Mouse (Mus musculus) liver, postnatal 0 days (tissue): ENCODE results near the gene Psrc1. TPM values are rescaled to one million over a fixed set of nuclear protein-coding genes. Genes with fewer than 3 reads are reported as not detected.

Experiments used
- ATAC-seq: fragments of 200-750 bp; cut with Nextera tagmentation; 2 replicates; pipeline ENCODE4 v1.8.0; 2017; ENCODE audit warnings: mild to moderate bottlenecking, moderate library complexity
- DNase-seq: peaks from one replicate; pipeline ENCODE4 v3.0.0-alpha.2; 2016
- H3K27ac ChIP-seq: fragments of 300-500 bp; sonication (generic); 2 replicates; pipeline ENCODE4 v1.5.1; 2014; ENCODE audit warnings: antibody characterized with exemption, moderate library complexity, mild to moderate bottlenecking, low read depth
- H3K27me3 ChIP-seq: fragments of 300-500 bp; sonication (generic); 2 replicates; pipeline ENCODE4 v1.6.1; 2014; ENCODE audit warnings: low read length, control low read depth, mixed read lengths; ENCODE audit not compliant: insufficient read depth
- H3K36me3 ChIP-seq: fragments of 300-500 bp; sonication (generic); replicated peaks from 2 replicates; pipeline ENCODE4 v1.6.1; 2014; ENCODE audit warnings: mild to moderate bottlenecking, control low read depth, low read length, moderate library complexity, mixed read lengths; ENCODE audit not compliant: insufficient read depth
- H3K4me1 ChIP-seq: fragments of 300-500 bp; sonication (generic); 2 replicates; pipeline ENCODE4 v1.6.1; 2014; ENCODE audit warnings: antibody characterized with exemption, mild to moderate bottlenecking, control low read depth; ENCODE audit not compliant: insufficient read depth
- H3K4me2 ChIP-seq: fragments of 300-500 bp; sonication (generic); 2 replicates; pipeline ENCODE4 v1.6.1; 2014; ENCODE audit warnings: low read depth, mild to moderate bottlenecking, low read length, moderate library complexity, mixed read lengths
- H3K4me3 ChIP-seq: fragments of 300-500 bp; sonication (generic); 2 replicates; pipeline ENCODE4 v1.5.1; 2014; ENCODE audit warnings: low read depth, low read length
- H3K9ac ChIP-seq: fragments of 300-500 bp; sonication (generic); replicated peaks from 2 replicates; pipeline ENCODE4 v1.6.1; 2014; ENCODE audit warnings: mild to moderate bottlenecking, moderate library complexity
- H3K9me3 ChIP-seq: fragments of 300-500 bp; sonication (generic); 2 replicates; pipeline ENCODE4 v1.6.1; 2016; ENCODE audit warnings: mild to moderate bottlenecking, control low read depth, low read length, mixed read lengths
- CTCF ChIP-seq: sonication (generic); IDR thresholded peaks from 2 replicates; pipeline ENCODE4 v1.5.1; 2016; ENCODE audit warnings: antibody characterized with exemption, low read depth
- EP300 ChIP-seq: IDR thresholded peaks from 2 replicates; pipeline ENCODE4 v1.6.1; 2016; ENCODE audit warnings: antibody characterized with exemption, low read depth, mild to moderate bottlenecking
- WGBS: fragments of 180-500 bp; shearing (Covaris S2); extraction: QIAGEN DNeasy Blood & Tissue Kit; methylation state at CpG from one replicate; pipeline ENCODE4 v1.1.7; 2014; ENCODE audit not compliant: insufficient replicate concordance; 5-methylcytosine and 5-hydroxymethylcytosine counted together
- polyA plus RNA-seq: library from polyadenylated mRNA; unstranded; fragments of >200 nt; fragmentation: Nextera tagmentation; extraction: Ambion mirVana; gene quantifications from 2 replicates; pipeline ENCODE4 v1.2.1, GENCODE M21; 2015

Psrc1 gene
- polyA plus RNA-seq, 1 experiment from 2014 or later, result 7.8 TPM

- DNase-seq (no peak), ATAC-seq (no peak)
- H3K36me3 ChIP-seq, result no peaks in the 10 kb centered on the region
- WGBS, result 66% methylated on average over 15 of the region's 15 CpGs
- H3K4me1 ChIP-seq, result peaks cover 3% of the 10 kb centered on the region; the same call in 1 of the 2 replicates
- no peak overlapping the region for H3K9ac ChIP-seq
- 0 out of 2 replicates have a peak overlapping the region, but pooled peaks have one; percentile 13 for H3K4me2 ChIP-seq
- TF ChIP-seq CTCF, result no peak
- TF ChIP-seq EP300, result no peak
- no peak overlapping the region for H3K27ac ChIP-seq
- no peak overlapping the region for H3K4me3 ChIP-seq
- H3K27me3 ChIP-seq, result no peaks in the 10 kb centered on the region
- H3K9me3 ChIP-seq, result no peaks in the 10 kb centered on the region
These were observed 9.2 kb downstream of the Psrc1 start for GRCm38 (mm10) chr3:108392793-108393192.

- no peak overlapping the region for H3K9ac ChIP-seq
- no peak overlapping the region for H3K27ac ChIP-seq
- no peaks in the 10 kb centered on the region for H3K27me3 ChIP-seq
- ATAC-seq, result no peak
- H3K4me3 ChIP-seq, result no peak overlapping the region
- no peak for TF ChIP-seq CTCF
- DNase-seq, result no peak
- WGBS, result 76% methylated on average over 9 of the region's 9 CpGs
- no peaks in the 10 kb centered on the region for H3K36me3 ChIP-seq
- H3K4me1 ChIP-seq, result no peaks in the 10 kb centered on the region
- H3K9me3 ChIP-seq, result no peaks in the 10 kb centered on the region
- H3K4me2 ChIP-seq, result no peak overlapping the region
These were observed 14.6 kb downstream of the Psrc1 start for GRCm38 (mm10) chr3:108398281-108398680.

GRCm38 (mm10) chr3:108400442-108400841 is 16.8 kb downstream of the Psrc1 start:
- no peaks in the 10 kb centered on the region for H3K36me3 ChIP-seq
- no peaks in the 10 kb centered on the region for H3K9me3 ChIP-seq
- no peak overlapping the region for H3K4me3 ChIP-seq
- 60% methylated on average over 5 of the region's 5 CpGs for WGBS
- H3K27me3 ChIP-seq, result no peaks in the 10 kb centered on the region
- H3K9ac ChIP-seq, result no peak overlapping the region
- ATAC-seq (no peak), DNase-seq (no peak)
- no peak overlapping the region for H3K27ac ChIP-seq
- no peak overlapping the region for H3K4me2 ChIP-seq
- TF ChIP-seq CTCF, result no peak
- TF ChIP-seq EP300, result no peak
- no peaks in the 10 kb centered on the region for H3K4me1 ChIP-seq

- H3K9ac ChIP-seq, result no peak overlapping the region
These were observed 18.3 kb downstream of the Psrc1 start for GRCm38 (mm10) chr3:108401692-108402527.

GRCm38 (mm10) chr3:108402528-108402920 is 18.9 kb downstream of the Psrc1 start:
- 90% methylated on average over 15 of the region's 15 CpGs for WGBS
- ATAC-seq (no peak), DNase-seq (no peak)
- Histone ChIP-seq H3K27me3 (no peaks in the 10 kb centered on the region), H3K9ac (no peak overlapping the region), H3K9me3 (no peaks in the 10 kb centered on the region), H3K27ac (no peak overlapping the region), H3K4me1 (no peaks in the 10 kb centered on the region), H3K4me3 (no peak overlapping the region), H3K36me3 (no peaks in the 10 kb centered on the region), H3K4me2 (no peak overlapping the region)
- TF ChIP-seq CTCF, result no peak
- TF ChIP-seq EP300, result no peak

More at GRCm38 (mm10) chr3:108401692-108402527, 18.3 kb downstream of the Psrc1 start:
- no peak overlapping the region for H3K27ac ChIP-seq
- H3K9me3 ChIP-seq, result no peaks in the 10 kb centered on the region
- H3K4me1 ChIP-seq, result no peaks in the 10 kb centered on the region
- TF ChIP-seq CTCF (peak; percentile 98), EP300 (no peak)
- DNase-seq, result peak; percentile 91
- peak; percentile 98 for ATAC-seq
- no peak overlapping the region for H3K4me3 ChIP-seq
- WGBS, result 37% methylated on average over 22 of the region's 22 CpGs
- H3K4me2 ChIP-seq, result 0 out of 2 replicates have a peak overlapping the region, but pooled peaks have one; percentile 2
- no peaks in the 10 kb centered on the region for H3K36me3 ChIP-seq
- H3K27me3 ChIP-seq, result no peaks in the 10 kb centered on the region

- H3K4me3 ChIP-seq, result no peak overlapping the region
- no peak overlapping the region for H3K9ac ChIP-seq
- no peaks in the 10 kb centered on the region for H3K9me3 ChIP-seq
- 69% methylated on average over 14 of the region's 14 CpGs for WGBS
- ATAC-seq (no peak), DNase-seq (no peak)
- no peak overlapping the region for H3K27ac ChIP-seq
- no peaks in the 10 kb centered on the region for H3K4me1 ChIP-seq
- no peaks in the 10 kb centered on the region for H3K36me3 ChIP-seq
- no peaks in the 10 kb centered on the region for H3K27me3 ChIP-seq
- H3K4me2 ChIP-seq, result no peak overlapping the region
- TF ChIP-seq CTCF, result no peak
- TF ChIP-seq EP300, result no peak
These were observed 22.1 kb downstream of the Psrc1 start for GRCm38 (mm10) chr3:108405536-108406305.
